Mouse (Mus musculus) spleen, adult 2 months (tissue): ENCODE results near the gene Taar3.

Experiments used
- CTCF ChIP-seq: fragments of 200-500 bp; IDR thresholded peaks from 2 replicates; pipeline ENCODE4 v1.5.1; 2011; ENCODE audit warnings: mild to moderate bottlenecking, inconsistent platforms; ENCODE audit not compliant: insufficient read depth, insufficient read length, insufficient replicate concordance; ENCODE audit errors: extremely low read depth
- POLR2A ChIP-seq: fragments of 200-500 bp; IDR thresholded peaks from 2 replicates; pipeline ENCODE4 v1.6.1; 2011; ENCODE audit warnings: low read depth, low read length, inconsistent platforms

DNA sequence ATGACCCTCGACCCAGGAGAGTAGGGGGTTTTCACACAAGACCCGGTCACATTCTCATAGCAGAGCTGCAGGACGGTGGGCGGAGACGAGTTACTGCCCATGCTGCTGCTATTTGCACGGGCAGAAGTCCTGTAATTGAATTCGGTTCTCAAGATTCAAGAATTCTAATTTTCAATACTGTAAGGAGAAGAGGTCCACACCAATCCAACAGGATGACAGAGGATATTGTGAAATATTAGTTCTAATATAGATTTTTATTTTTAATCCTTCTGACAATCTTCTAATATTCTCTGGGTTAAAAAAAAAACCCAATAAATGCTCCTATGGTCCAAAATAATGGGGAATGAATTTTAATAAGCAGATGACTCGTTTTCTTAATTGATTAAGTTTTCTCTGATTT is 36.2 kb downstream of the Taar3 start, which contains the start of gene Taar6:
- TF ChIP-seq CTCF, result no peak
- TF ChIP-seq POLR2A, result no peak
